Mouse (Mus musculus) ES-E14 (cell line): ENCODE measurements at regions not wholly inside any gene's neighbourhood (a gene's known extent, or its start where the extent isn't known, plus 50 kb on each side); places are given as distances from the start of the nearest gene placed in this dataset.
"Not testable (repeated sequence)": the region's sequence is repeated elsewhere in the genome, so short reads cannot be mapped to it uniquely, and the experiment has no call there.

Experiments
- DNase-seq: peaks from one replicate; pipeline ENCODE4 v3.0.0-alpha.2; 2013; ENCODE audit warnings: low read depth, low spot score
- H3K27ac ChIP-seq: 2 replicates; pipeline ENCODE4 v1.5.1; 2012; ENCODE audit warnings: low read depth, mild to moderate bottlenecking, low read length, moderate library complexity, mixed read lengths; ENCODE audit not compliant: poor library complexity, insufficient read depth, severe bottlenecking
- H3K36me3 ChIP-seq: 2 replicates; pipeline ENCODE4 v1.6.1; 2012; ENCODE audit warnings: mild to moderate bottlenecking, low read length, moderate library complexity, mixed read lengths; ENCODE audit not compliant: control insufficient read depth, poor library complexity, insufficient read depth, severe bottlenecking
- H3K4me1 ChIP-seq, 2 experiments: fragments of 150-350 bp in 1 of 2; sonication (generic) in 1 of 2; 2 replicates each; pipeline ENCODE4 v1.6.1; 2012; ENCODE audit warnings: low read length in 2 of 2, mild to moderate bottlenecking in 1 of 2, mixed read lengths in 1 of 2; ENCODE audit not compliant: control insufficient read depth in 2 of 2, insufficient read depth in 2 of 2, poor library complexity in 1 of 2
- H3K4me3 ChIP-seq, 2 experiments: fragments of 150-350 bp in 1 of 2; sonication (generic) in 1 of 2; 2 replicates each; pipeline ENCODE4 v1.5.1; 2012; ENCODE audit warnings: low read length in 2 of 2, low read depth in 1 of 2, mild to moderate bottlenecking in 1 of 2, mixed read lengths in 1 of 2; ENCODE audit not compliant: insufficient read depth in 1 of 2, poor library complexity in 1 of 2, severe bottlenecking in 1 of 2
- H3K9ac ChIP-seq: 2 replicates; pipeline ENCODE4 v1.6.1; 2012; ENCODE audit warnings: low read depth, mild to moderate bottlenecking, low read length, mixed read lengths; ENCODE audit not compliant: poor library complexity, insufficient read depth, severe bottlenecking
- H3K9me3 ChIP-seq: fragments of 150-350 bp; sonication (generic); 2 replicates; pipeline ENCODE4 v1.6.1; 2012; ENCODE audit warnings: low read depth, mild to moderate bottlenecking, low read length; ENCODE audit not compliant: control insufficient read depth, insufficient read depth
- CHD2 ChIP-seq: IDR thresholded peaks from 2 replicates; pipeline ENCODE4 v1.6.1; 2014; ENCODE audit warnings: mild to moderate bottlenecking, low read depth, low read length, inconsistent platforms
- HCFC1 ChIP-seq: IDR thresholded peaks from 2 replicates; pipeline ENCODE4 v1.6.1; 2012; ENCODE audit warnings: low read length, inconsistent platforms, borderline replicate concordance; ENCODE audit not compliant: insufficient read depth
- MAFK ChIP-seq: IDR thresholded peaks from 2 replicates; pipeline ENCODE4 v1.6.1; 2014; ENCODE audit warnings: mild to moderate bottlenecking, low read depth, low read length, inconsistent platforms; ENCODE audit not compliant: insufficient read depth
- ZC3H11A ChIP-seq: IDR thresholded peaks from 2 replicates; pipeline ENCODE4 v1.6.1; 2012; ENCODE audit warnings: low read depth, mild to moderate bottlenecking, inconsistent platforms, low read length, borderline replicate concordance
- ZNF384 ChIP-seq: IDR thresholded peaks from 2 replicates; pipeline ENCODE4 v1.6.1; 2012; ENCODE audit warnings: low read depth, low read length, inconsistent platforms
- in situ Hi-C, 2 experiments: fragments of 600-800 bp; cut with MboI; formaldehyde crosslinking; loops; one replicate each; pipeline ENCODE4 v1.15.1; 2025; ENCODE audit warnings: low sequenced_read_pairs in 2 of 2, inconsistent platforms in 1 of 2; ENCODE audit not compliant: unreplicated experiment in 2 of 2

GRCm38 (mm10) chr9:32940919-32941767 is 305.1 kb downstream of the Ets1 start:
- Histone ChIP-seq H3K36me3 (no peaks in the 10 kb centered on the region), H3K27ac (no peak overlapping the region), H3K9ac (no peak overlapping the region), H3K4me1 (peaks cover 0 to 3% of the 10 kb centered on the region in 2 experiments; a peak in 1 of 4 replicates), H3K9me3 (no peaks in the 10 kb centered on the region), H3K4me3 (no peak overlapping the region)
- TF ChIP-seq ZNF384 (no peak), CHD2 (no peak), HCFC1 (no peak), MAFK (no peak), ZC3H11A (no peak)
- in situ Hi-C loops, result loop anchor here (10.0 to 25.0 kb wide), 2 partner anchors 346 to 354 kb away; no protein-coding TSS in a partner anchor
- DNase-seq, result no peak

DNA sequence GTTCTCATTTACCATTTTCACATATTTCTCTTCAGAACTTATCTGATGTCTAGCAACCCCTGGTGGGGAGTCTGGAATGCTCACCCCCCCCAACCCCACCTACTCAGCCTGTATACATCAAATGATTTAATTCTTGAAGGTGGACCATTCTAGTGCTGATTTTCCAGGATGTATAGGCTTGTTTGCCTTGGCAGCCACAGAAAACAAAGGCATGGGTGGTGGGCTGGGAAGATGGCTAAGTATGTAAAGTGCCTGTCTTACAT is 305.7 kb downstream of the Ets1 start:
- Histone ChIP-seq H3K4me3 (no peak overlapping the region), H3K9ac (no peak overlapping the region), H3K27ac (no peak overlapping the region), H3K4me1 (peaks cover 0 to 3% of the 10 kb centered on the region in 2 experiments; a peak in 1 of 4 replicates), H3K9me3 (no peaks in the 10 kb centered on the region), H3K36me3 (no peaks in the 10 kb centered on the region)
- in situ Hi-C loops, result loop anchor here (10.0 to 25.0 kb wide), 2 partner anchors 347 to 354 kb away; no protein-coding TSS in a partner anchor
- no peak for TF ChIP-seq MAFK
- no peak for TF ChIP-seq CHD2
- TF ChIP-seq ZC3H11A, result no peak
- no peak for TF ChIP-seq HCFC1
- no peak for TF ChIP-seq ZNF384
- DNase-seq, result no peak

DNA sequence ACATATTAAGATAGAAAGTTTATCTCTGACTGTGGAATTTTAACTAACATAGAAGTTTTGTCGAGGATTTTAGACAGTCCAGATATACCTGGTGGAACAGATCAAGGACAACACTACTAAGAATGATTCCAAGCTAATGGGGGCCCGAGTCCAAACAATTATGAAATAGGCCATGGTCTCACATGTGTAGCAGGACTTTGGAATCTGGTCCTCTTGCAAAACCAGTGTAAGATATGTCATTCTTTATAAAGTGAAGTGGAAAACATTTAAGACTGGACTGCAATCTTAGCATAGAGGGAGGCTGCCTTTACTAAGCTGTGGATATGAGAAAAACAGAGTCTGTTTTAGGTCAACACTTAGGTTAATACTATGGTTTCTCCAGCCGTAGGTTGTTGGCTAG is 311.2 kb downstream of the Ets1 start:
- DNase-seq, result no peak

DNA sequence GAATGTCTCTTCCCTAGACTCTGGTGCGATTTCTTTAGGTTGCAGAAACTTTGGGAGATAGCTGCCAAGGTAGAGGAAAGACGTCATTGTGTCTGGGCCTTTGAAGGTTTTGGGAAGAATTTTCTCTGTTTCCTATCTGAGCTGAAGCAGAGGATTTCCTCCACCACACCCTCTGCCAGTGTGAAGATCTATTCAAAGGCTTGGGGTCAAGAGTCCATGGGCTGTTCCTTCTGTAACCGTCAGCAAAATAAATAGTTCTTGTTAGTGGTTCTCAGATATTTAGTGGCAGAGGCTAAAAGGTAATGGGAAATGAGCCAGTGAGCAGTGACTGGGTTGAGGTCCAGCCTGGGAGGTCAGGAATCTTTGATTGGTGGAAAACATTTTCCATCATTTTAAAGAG is 313.0 kb downstream of the Ets1 start:
- no peaks in the 10 kb centered on the region for H3K4me1 ChIP-seq
- H3K36me3 ChIP-seq, result no peaks in the 10 kb centered on the region
- in situ Hi-C loops, result loop anchor here (10.0 to 25.0 kb wide), 2 partner anchors 354 to 362 kb away; no protein-coding TSS in a partner anchor
- no peak overlapping the region for H3K4me3 ChIP-seq
- no peak overlapping the region for H3K27ac ChIP-seq
- no peak overlapping the region for H3K9ac ChIP-seq
- DNase-seq, result no peak
- TF ChIP-seq MAFK (no peak), ZNF384 (no peak), CHD2 (no peak), ZC3H11A (no peak), HCFC1 (no peak)
- no peaks in the 10 kb centered on the region for H3K9me3 ChIP-seq

More for the DNA sequence above, 311.2 kb downstream of the Ets1 start:
- Histone ChIP-seq H3K4me1 (no peaks in the 10 kb centered on the region), H3K9ac (no peak overlapping the region), H3K27ac (no peak overlapping the region), H3K36me3 (no peaks in the 10 kb centered on the region), H3K9me3 (no peaks in the 10 kb centered on the region), H3K4me3 (no peak overlapping the region)
- in situ Hi-C loops, result loop anchor here (10.0 to 25.0 kb wide), 2 partner anchors 352 to 360 kb away; no protein-coding TSS in a partner anchor
- TF ChIP-seq ZNF384, result no peak
- no peak for TF ChIP-seq CHD2
- TF ChIP-seq MAFK, result no peak
- no peak for TF ChIP-seq ZC3H11A
- no peak for TF ChIP-seq HCFC1

GRCm38 (mm10) chr9:32958716-32959115 is 322.7 kb downstream of the Ets1 start:
- TF ChIP-seq ZNF384 (no peak), HCFC1 (no peak), ZC3H11A (no peak), MAFK (no peak), CHD2 (no peak)
- Histone ChIP-seq H3K27ac (no peak overlapping the region), H3K9me3 (no peaks in the 10 kb centered on the region), H3K4me3 (no peak overlapping the region), H3K36me3 (no peaks in the 10 kb centered on the region), H3K4me1 (no peaks in the 10 kb centered on the region), H3K9ac (no peak overlapping the region)
- in situ Hi-C loops, result no loop called here
- DNase-seq, result no peak

DNA sequence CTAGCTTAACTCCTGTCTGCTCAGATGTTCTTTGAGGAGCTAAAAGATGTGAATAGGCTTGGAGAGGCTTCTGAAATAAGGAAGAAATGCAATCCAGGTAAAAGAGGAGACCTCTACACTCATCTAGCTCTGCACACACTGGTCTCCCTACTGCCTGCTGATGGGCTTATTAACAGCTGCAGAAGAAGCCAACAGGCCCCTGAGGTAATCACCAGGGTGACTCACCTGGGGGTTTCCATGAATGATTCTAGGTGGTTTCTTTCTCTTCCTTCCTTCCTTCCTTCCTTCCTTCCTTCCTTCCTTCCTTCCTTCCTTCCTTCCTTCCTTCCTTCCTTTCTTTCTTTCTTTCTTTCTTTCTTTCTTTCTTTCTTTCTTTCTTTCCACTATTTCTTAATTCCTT is 323.4 kb downstream of the Ets1 start:
- H3K9ac ChIP-seq, H3K36me3 ChIP-seq, H3K4me1 ChIP-seq, H3K4me3 ChIP-seq, H3K27ac ChIP-seq, H3K9me3 ChIP-seq, DNase-seq, in situ Hi-C loops: not testable (repeated sequence)
